Mouse (Mus musculus): ENCODE measurements around the gene Sec22c. TPM values are rescaled to one million over a fixed set of nuclear protein-coding genes. Genes with fewer than 3 reads are reported as not detected.
A peak's percentile ranks its signal among the peaks of the same experiment; 100 is the strongest.

Sec22c gene
- total and polyA plus RNA-seq, 2 experiments from 2014 or later = 34.3 to 34.4 TPM

DNA sequence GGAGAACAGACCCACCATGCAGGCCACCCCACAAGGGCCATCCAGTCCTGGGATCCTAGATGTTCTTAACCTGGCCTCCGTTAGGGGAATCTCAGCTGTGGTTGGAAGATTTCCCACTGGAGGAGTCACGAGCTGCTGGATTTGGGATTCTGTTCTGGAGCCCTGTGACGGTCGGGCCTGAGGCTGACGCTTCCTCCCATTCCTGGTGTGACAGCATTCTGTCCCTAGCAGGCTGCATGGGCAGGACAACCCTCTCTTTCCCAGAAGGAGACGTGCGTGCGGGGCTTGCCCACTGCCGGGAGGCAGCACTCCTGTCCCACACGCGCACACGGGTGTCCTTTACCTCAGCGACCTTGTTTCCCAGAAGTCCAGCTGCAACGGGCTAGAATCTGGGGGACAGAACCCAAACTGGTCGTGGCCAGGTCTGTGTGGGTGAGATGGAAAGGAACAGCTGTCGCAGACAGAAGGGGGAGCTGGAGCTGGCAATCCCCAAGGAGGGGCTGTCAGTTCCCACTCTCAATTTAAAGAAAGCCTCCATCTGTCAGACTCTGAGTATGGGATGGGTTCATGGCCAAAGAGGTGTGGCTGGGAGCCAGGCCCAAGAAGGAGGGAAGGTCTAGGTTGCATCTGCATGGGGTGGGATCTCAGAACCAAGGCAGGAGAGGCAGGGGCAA lies 38.2 kb downstream of the Sec22c start:
- no peaks in the 10 kb centered on the region for H3K9me3 ChIP-seq (ENCODE audit: low read length)
- DNase-seq (ENCODE audit: low spot score) (peak; percentile 69), ATAC-seq (ENCODE audit: low FRiP score) (no peak)
- no peak overlapping the region for H3K4me3 ChIP-seq (ENCODE audit: low read depth, low read length)
- H3K36me3 ChIP-seq (ENCODE audit: insufficient read depth, low read length) = no peaks in the 10 kb centered on the region
- no peak for TF ChIP-seq CTCF (IDR thresholded peaks at IDR 0.05)
- H3K27me3 ChIP-seq (ENCODE audit: insufficient read depth, low read length) = no peaks in the 10 kb centered on the region
- H3K27ac ChIP-seq (ENCODE audit: low read depth, low read length) = no peak overlapping the region
- peaks cover 6% of the 10 kb centered on the region; the same call in 1 of the 2 replicates for H3K4me1 ChIP-seq (ENCODE audit: insufficient read depth, low read length)
- H3K4me2 ChIP-seq (ENCODE audit: low read depth, low read length, poor library complexity, severe bottlenecking) = no peak overlapping the region
- no peak overlapping the region for H3K9ac ChIP-seq (replicated peaks; ENCODE audit: low read length, poor library complexity, severe bottlenecking)
- 63% methylated on average over 16 of the region's 16 CpGs for WGBS

DNA sequence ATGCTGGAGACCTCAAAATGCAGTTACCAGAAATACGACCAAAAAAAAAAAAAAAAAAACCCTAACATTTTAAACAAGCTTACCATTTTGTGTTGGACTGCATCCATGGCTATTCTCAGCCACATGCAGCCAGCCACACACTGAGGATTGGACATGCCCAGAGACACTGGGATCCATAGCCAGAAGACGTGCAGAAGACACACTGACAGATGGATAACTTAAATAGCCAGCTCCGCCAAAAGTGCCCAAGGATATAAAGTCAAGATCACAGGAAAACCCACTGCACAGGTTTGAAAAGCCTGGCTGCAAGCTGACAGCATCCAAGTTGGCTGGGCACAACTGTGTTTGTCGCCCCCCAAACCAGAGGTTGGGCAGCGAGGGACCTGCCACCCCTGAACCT lies 41.2 kb downstream of the Sec22c start:
- H3K27ac ChIP-seq (ENCODE audit: low read depth, low read length) = no peak overlapping the region
- no peaks in the 10 kb centered on the region for H3K4me1 ChIP-seq (ENCODE audit: insufficient read depth, low read length)
- TF ChIP-seq CTCF (IDR thresholded peaks at IDR 0.05) = no peak
- no peak overlapping the region for H3K4me2 ChIP-seq (ENCODE audit: low read depth, low read length, poor library complexity, severe bottlenecking)
- ATAC-seq (ENCODE audit: low FRiP score) (no peak), DNase-seq (ENCODE audit: low spot score) (no peak)
- no peaks in the 10 kb centered on the region for H3K36me3 ChIP-seq (ENCODE audit: insufficient read depth, low read length)
- 84% methylated on average over 5 of the region's 5 CpGs for WGBS
- H3K9me3 ChIP-seq (ENCODE audit: low read length) = no peaks in the 10 kb centered on the region
- H3K9ac ChIP-seq (replicated peaks; ENCODE audit: low read length, poor library complexity, severe bottlenecking) = no peak overlapping the region
- no peaks in the 10 kb centered on the region for H3K27me3 ChIP-seq (ENCODE audit: insufficient read depth, low read length)
- no peak overlapping the region for H3K4me3 ChIP-seq (ENCODE audit: low read depth, low read length)

DNA sequence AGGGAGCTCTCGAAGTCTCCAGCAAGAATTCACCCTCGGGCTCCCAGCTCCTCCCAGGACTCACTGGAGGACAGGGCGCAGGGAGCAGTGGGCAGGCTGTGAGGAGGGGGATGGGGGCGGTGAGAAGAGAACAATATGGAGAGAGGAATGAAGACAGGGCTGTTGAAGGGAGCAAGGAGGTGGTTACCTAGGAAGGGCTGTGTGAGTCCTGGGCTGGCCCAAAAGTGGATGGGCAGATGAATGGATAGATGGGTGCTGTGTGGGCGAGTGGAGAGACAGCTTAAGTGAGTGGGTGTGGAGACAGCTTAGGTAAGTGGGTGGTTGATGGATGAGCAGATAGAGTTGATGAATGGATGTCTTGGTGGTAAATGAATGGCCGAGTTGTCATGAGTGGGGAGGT lies 41.8 kb downstream of the Sec22c start:
- no peak for TF ChIP-seq CTCF (IDR thresholded peaks at IDR 0.05)
- Histone ChIP-seq H3K36me3 (ENCODE audit: insufficient read depth, low read length) (no peaks in the 10 kb centered on the region), H3K27ac (ENCODE audit: low read depth, low read length) (no peak overlapping the region), H3K9me3 (ENCODE audit: low read length) (no peaks in the 10 kb centered on the region), H3K4me1 (ENCODE audit: insufficient read depth, low read length) (no peaks in the 10 kb centered on the region), H3K4me2 (ENCODE audit: low read depth, low read length, poor library complexity, severe bottlenecking) (no peak overlapping the region), H3K4me3 (ENCODE audit: low read depth, low read length) (no peak overlapping the region), H3K27me3 (ENCODE audit: insufficient read depth, low read length) (no peaks in the 10 kb centered on the region), H3K9ac (replicated peaks; ENCODE audit: low read length, poor library complexity, severe bottlenecking) (no peak overlapping the region)
- DNase-seq (ENCODE audit: low spot score) (no peak), ATAC-seq (ENCODE audit: low FRiP score) (no peak)
- WGBS = 86% methylated on average over 6 of the region's 6 CpGs

DNA sequence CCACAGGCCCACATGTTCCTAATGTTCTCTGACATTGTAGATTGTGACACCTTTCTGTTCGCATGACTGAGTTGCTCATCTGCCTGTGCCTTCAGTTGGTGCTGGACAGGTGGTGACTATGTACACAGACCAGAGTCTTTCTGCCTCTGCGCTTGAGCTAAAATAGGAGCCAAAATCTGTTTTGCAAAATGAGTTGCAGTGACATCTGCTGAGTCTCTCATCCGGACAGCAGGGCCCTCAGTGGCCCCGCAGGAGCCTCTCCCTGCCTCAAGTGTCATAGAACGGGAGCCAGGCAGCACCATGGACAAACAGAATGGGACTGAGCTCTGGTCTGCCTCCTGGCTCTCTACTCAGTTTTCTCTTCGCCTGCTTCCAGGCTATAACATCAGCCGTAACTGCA lies 45.5 kb downstream of the Sec22c start:
- Histone ChIP-seq H3K9me3 (ENCODE audit: low read length) (no peaks in the 10 kb centered on the region), H3K4me3 (ENCODE audit: low read depth, low read length) (no peak overlapping the region), H3K27me3 (ENCODE audit: insufficient read depth, low read length) (no peaks in the 10 kb centered on the region), H3K27ac (ENCODE audit: low read depth, low read length) (no peak overlapping the region), H3K9ac (replicated peaks; ENCODE audit: low read length, poor library complexity, severe bottlenecking) (no peak overlapping the region), H3K4me2 (ENCODE audit: low read depth, low read length, poor library complexity, severe bottlenecking) (no peak overlapping the region), H3K4me1 (ENCODE audit: insufficient read depth, low read length) (no peaks in the 10 kb centered on the region), H3K36me3 (ENCODE audit: insufficient read depth, low read length) (no peaks in the 10 kb centered on the region)
- 80% methylated on average over 7 of the region's 7 CpGs for WGBS
- ATAC-seq (ENCODE audit: low FRiP score) = no peak
- DNase-seq (ENCODE audit: low spot score) = no peak
- TF ChIP-seq CTCF (IDR thresholded peaks at IDR 0.05) = no peak

DNA sequence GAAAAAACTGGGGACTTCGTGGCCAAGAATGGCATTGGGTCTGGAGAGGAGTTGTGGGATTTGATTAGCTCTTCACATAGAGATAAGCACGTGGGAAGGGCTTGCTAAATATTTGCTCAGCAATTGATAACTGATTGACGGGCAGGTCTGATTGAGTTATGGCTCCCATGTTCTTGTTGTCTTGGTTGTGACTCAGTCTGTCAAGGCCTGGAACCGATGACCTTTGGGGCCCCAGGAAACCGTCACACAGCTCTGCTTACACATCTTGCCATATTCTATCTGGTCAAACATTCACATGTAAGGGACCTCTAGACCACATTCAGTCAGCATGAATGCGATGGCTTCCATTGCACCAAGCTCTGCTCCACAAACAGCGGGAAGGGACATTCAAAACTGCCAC lies 47.0 kb downstream of the Sec22c start:
- H3K4me3 ChIP-seq (ENCODE audit: low read depth, low read length) = no peak overlapping the region
- no peak for ATAC-seq (ENCODE audit: low FRiP score)
- WGBS = 85% methylated on average over 7 of the region's 7 CpGs
- TF ChIP-seq CTCF (IDR thresholded peaks at IDR 0.05) = no peak
- H3K36me3 ChIP-seq (ENCODE audit: insufficient read depth, low read length) = no peaks in the 10 kb centered on the region
- no peak overlapping the region for H3K4me2 ChIP-seq (ENCODE audit: low read depth, low read length, poor library complexity, severe bottlenecking)
- H3K27me3 ChIP-seq (ENCODE audit: insufficient read depth, low read length) = no peaks in the 10 kb centered on the region
- H3K27ac ChIP-seq (ENCODE audit: low read depth, low read length) = no peak overlapping the region
- H3K9me3 ChIP-seq (ENCODE audit: low read length) = no peaks in the 10 kb centered on the region
- no peak overlapping the region for H3K9ac ChIP-seq (replicated peaks; ENCODE audit: low read length, poor library complexity, severe bottlenecking)
- no peaks in the 10 kb centered on the region for H3K4me1 ChIP-seq (ENCODE audit: insufficient read depth, low read length)
- no peak for DNase-seq (ENCODE audit: low spot score)

DNA sequence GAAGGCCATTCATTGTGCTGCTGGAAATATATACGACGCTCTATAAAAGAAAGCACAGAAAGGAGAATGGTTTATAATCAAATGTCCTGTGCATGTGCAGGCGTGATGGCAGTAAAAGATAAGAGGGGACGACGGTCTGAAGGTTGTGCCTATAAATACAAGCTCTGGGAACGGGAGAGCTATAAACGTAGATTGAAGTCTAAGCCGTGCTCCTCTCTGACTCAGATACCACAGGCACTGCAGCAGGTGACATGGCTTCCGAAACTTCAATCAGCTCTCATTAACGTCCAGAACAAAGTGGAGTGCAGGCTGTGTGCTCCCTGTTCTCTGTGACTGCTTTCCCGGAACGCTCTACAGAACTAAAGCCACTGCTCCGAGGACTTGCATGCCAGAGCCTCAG lies 48.1 kb downstream of the Sec22c start:
- no peak for DNase-seq (ENCODE audit: low spot score)
- WGBS = 61% methylated on average over 13 of the region's 13 CpGs
- Histone ChIP-seq H3K4me1 (ENCODE audit: insufficient read depth, low read length) (no peaks in the 10 kb centered on the region), H3K4me2 (ENCODE audit: low read depth, low read length, poor library complexity, severe bottlenecking) (no peak overlapping the region), H3K27ac (ENCODE audit: low read depth, low read length) (no peak overlapping the region), H3K27me3 (ENCODE audit: insufficient read depth, low read length) (no peaks in the 10 kb centered on the region), H3K9me3 (ENCODE audit: low read length) (no peaks in the 10 kb centered on the region), H3K9ac (replicated peaks; ENCODE audit: low read length, poor library complexity, severe bottlenecking) (no peak overlapping the region), H3K4me3 (ENCODE audit: low read depth, low read length) (no peak overlapping the region), H3K36me3 (ENCODE audit: insufficient read depth, low read length) (no peaks in the 10 kb centered on the region)
- ATAC-seq (ENCODE audit: low FRiP score) = no peak
- TF ChIP-seq CTCF (IDR thresholded peaks at IDR 0.05) = no peak

Measured in midbrain, postnatal 0 days (tissue).